Mouse (Mus musculus) thymus, adult 2 months (tissue): ENCODE data around the gene Tulp1.

ENCODE experiments used
- CTCF ChIP-seq: fragments of 200-500 bp; IDR thresholded peaks from 2 replicates; pipeline ENCODE4 v1.5.1; 2012; ENCODE audit warnings: mild to moderate bottlenecking, control low read depth, low read length, moderate library complexity, borderline replicate concordance; ENCODE audit not compliant: control insufficient read depth, poor library complexity, insufficient read depth; ENCODE audit errors: extremely low read depth
- POLR2A ChIP-seq: fragments of 200-500 bp; IDR thresholded peaks from 2 replicates; pipeline ENCODE4 v1.6.1; 2012; ENCODE audit warnings: mild to moderate bottlenecking, low read length, control low read depth, moderate library complexity; ENCODE audit not compliant: control insufficient read depth, poor library complexity, insufficient read depth; ENCODE audit errors: extremely low read depth

DNA sequence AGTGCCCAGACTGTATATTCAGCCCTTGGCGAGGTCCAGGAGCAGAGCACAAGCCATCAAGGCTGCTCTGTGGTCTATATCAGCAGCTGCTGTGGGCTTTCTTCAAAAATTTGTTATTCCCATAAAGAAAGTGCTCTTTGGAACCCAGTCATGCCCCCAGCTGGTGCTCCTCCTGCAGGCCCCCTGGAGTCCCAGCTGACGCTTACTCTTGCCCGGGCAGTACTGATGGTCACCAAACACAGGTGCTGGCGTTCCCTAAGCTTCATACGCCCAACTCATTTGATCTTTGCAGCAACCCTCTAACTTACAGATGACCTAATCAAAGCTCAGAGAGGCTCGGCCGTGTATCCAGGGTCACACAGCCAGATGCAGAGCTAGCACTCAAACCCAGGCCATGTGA lies 27.5 kb downstream of the Tulp1 start:
- TF ChIP-seq CTCF, result no peak
- TF ChIP-seq POLR2A, result no peak
